Mouse (Mus musculus) v-Abl transformed pro-B cells (cell line): ENCODE results near the gene Brinp2.

Source experiments
- in situ Hi-C, 2 experiments: fragments of 400-800 bp; cut with MboI; formaldehyde crosslinking; loops; one replicate each; pipeline ENCODE4 v1.15.1; 2025; ENCODE audit not compliant: unreplicated experiment in 2 of 2

Gene Brinp2

GRCm38 (mm10) chr1:158227239-158227638 is 128.9 kb downstream of the Brinp2 start:
- in situ Hi-C loops: no loop called here

GRCm38 (mm10) chr1:158226689-158227088 is 129.4 kb downstream of the Brinp2 start:
- in situ Hi-C loops: no loop called here

GRCm38 (mm10) chr1:158221048-158221447 is 135.1 kb downstream of the Brinp2 start:
- in situ Hi-C loops: no loop called here

DNA sequence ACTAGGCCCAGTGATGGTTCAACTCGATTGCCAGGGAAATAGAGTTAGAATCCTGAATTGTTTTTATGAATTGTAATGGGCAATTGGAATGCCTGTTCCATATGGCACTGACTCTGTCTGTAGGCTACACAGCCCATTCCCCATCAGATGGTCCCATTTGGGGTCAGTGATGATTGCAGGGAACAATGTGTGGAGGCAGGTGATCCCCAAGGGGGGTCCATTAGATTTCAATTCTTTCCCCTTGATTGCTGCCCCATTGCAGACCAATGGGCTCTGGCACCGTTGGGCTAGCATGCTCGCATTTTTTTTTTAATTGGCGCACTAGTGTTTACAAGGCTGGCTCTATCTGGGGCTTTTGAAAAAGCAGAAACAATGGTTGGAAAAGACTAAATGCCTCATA is 136.0 kb downstream of the Brinp2 start:
- in situ Hi-C loops: no loop called here

- in situ Hi-C loops: no loop called here
Observed at GRCm38 (mm10) chr1:158218750-158219149, 137.4 kb downstream of the Brinp2 start.

- in situ Hi-C loops: no loop called here
Observed at GRCm38 (mm10) chr1:158218294-158218693, 137.8 kb downstream of the Brinp2 start.

DNA sequence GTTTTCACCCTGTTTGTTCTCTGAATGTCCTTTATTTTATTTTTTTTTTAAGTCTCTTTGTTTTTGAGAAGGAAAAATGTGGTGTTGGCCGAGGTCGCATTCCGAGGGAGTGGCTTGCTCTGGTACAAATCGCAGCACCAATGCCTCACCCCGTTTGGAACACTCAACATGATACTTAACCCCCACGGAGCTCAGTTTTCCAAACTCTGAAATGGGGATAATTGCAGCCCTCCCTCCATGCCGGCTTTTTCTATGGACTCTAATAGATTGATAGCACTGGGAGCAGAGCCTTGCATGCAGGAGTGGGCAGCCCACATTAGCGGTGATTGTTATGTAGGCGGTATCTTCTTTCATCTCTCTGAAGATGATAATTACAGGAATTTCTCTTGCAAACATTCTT is 140.5 kb downstream of the Brinp2 start:
- in situ Hi-C loops: no loop called here

GRCm38 (mm10) chr1:158214743-158215142 is 141.4 kb downstream of the Brinp2 start:
- in situ Hi-C loops: no loop called here

DNA sequence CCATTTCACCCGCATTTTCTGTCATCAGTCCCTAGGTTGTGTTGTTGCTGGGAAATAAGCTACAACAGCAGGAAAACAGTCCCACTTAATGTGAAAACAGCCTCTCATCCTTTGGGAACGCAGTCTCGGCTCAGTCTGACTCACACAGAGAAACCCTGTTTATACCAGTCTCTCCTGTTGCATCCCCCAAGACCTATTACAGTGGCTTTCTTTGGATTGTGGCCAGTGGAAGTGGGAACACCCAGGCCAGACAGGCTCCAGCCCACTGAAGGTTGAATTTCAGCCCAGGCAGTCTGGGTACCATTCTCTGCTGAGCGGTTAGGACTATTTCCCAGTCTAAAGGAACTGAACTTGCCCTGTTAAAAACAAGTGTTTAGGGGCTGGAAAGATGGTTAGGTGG is 142.4 kb downstream of the Brinp2 start:
- in situ Hi-C loops: no loop called here

- in situ Hi-C loops: no loop called here
Observed at GRCm38 (mm10) chr1:158207620-158208019, 148.5 kb downstream of the Brinp2 start.

DNA sequence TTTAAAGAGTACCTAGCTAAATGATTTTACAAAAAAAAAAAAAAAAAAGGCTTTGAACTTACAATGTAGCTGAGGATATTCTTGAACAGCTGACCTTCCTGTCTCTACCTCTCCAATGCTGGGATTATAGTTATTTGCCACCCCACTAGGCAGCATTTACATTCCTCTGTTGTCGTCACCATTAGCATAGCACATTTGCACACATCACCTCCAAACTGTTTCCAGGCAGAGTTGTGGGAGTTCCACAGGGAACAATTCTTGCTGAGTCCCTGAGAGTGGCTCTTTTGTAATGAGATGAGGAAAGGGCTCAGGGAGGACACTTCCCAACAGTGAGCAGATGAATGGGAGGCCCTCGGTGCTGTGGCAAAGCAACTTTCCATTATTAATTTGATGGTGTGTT is 153.2 kb downstream of the Brinp2 start:
- in situ Hi-C loops: no loop called here
